Mouse (Mus musculus) heart, embryonic 15.5 days (tissue): ENCODE data around the gene Gpr137. TPM values are rescaled to one million over a fixed set of nuclear protein-coding genes. Genes with fewer than 3 reads are reported as not detected.

Experiments used
- ATAC-seq: fragments of 200-750 bp; cut with Nextera tagmentation; replicated peaks from 2 replicates; pipeline ENCODE4 v1.8.0; 2017; ENCODE audit warnings: low read depth, moderate TSS enrichment; ENCODE audit not compliant: insufficient number of reproducible peaks, insufficient read depth, low FRiP score
- H3K27ac ChIP-seq: fragments of 300-500 bp; sonication (generic); 2 replicates; pipeline ENCODE4 v1.5.1; 2015; ENCODE audit warnings: mild to moderate bottlenecking, inconsistent platforms
- H3K27me3 ChIP-seq: fragments of 300-500 bp; sonication (generic); 2 replicates; pipeline ENCODE4 v1.6.1; 2015; ENCODE audit warnings: inconsistent platforms
- H3K36me3 ChIP-seq: fragments of 300-500 bp; sonication (generic); 2 replicates; pipeline ENCODE4 v1.6.1; 2015; ENCODE audit warnings: mild to moderate bottlenecking, inconsistent platforms
- H3K4me1 ChIP-seq: fragments of 300-500 bp; sonication (generic); replicated peaks from 2 replicates; pipeline ENCODE4 v1.6.1; 2015; ENCODE audit warnings: inconsistent platforms
- H3K4me2 ChIP-seq: fragments of 300-500 bp; sonication (generic); 2 replicates; pipeline ENCODE4 v1.6.1; 2015; ENCODE audit warnings: inconsistent platforms, mild to moderate bottlenecking, moderate library complexity
- H3K4me3 ChIP-seq: fragments of 300-500 bp; sonication (generic); 2 replicates; pipeline ENCODE4 v1.5.1; 2015; ENCODE audit warnings: mild to moderate bottlenecking, inconsistent platforms
- H3K9ac ChIP-seq: fragments of 300-500 bp; sonication (generic); 2 replicates; pipeline ENCODE4 v1.6.1; 2015; ENCODE audit warnings: mild to moderate bottlenecking, inconsistent platforms
- H3K9me3 ChIP-seq: fragments of 300-500 bp; sonication (generic); replicated peaks from 2 replicates; pipeline ENCODE4 v1.6.1; 2016; ENCODE audit warnings: inconsistent platforms
- WGBS: fragments of 180-500 bp; shearing (Covaris S2); methylation state at CpG from one replicate; pipeline ENCODE4 v1.1.7; 2015; ENCODE audit warnings: mixed read lengths; 5-methylcytosine and 5-hydroxymethylcytosine counted together
- polyA plus RNA-seq: library from polyadenylated mRNA; unstranded; fragments of >200 nt; fragmentation: Nextera tagmentation; extraction: Ambion mirVana; gene quantifications from 2 replicates; pipeline ENCODE4 v1.2.1, GENCODE M21; 2015

Gpr137 gene
- polyA plus RNA-seq, 1 experiment from 2014 or later = 20.8 TPM

GRCm38 (mm10) chr19:6979486-6980380 is 37.5 kb upstream of the Gpr137 start:
- H3K27ac ChIP-seq = peak overlapping the region; percentile 97
- peak; percentile 91 for ATAC-seq
- under 1% methylated on average over 59 of the region's 59 CpGs for WGBS
- H3K27me3 ChIP-seq = no peaks in the 10 kb centered on the region
- peaks cover 45% of the 10 kb centered on the region for H3K4me1 ChIP-seq
- no peaks in the 10 kb centered on the region for H3K9me3 ChIP-seq
- H3K36me3 ChIP-seq = peaks cover 44% of the 10 kb centered on the region
- H3K9ac ChIP-seq = peak overlapping the region; percentile 82
- H3K4me3 ChIP-seq = peak overlapping the region; percentile 79
- H3K4me2 ChIP-seq = peak overlapping the region; percentile 89

- ATAC-seq = no peak
- 5% methylated on average over 11 of the region's 11 CpGs for WGBS
- H3K4me3 ChIP-seq = peak overlapping the region; percentile 79
- H3K4me2 ChIP-seq = peak overlapping the region; percentile 89
- H3K27ac ChIP-seq = peak overlapping the region; percentile 97
- peak overlapping the region; percentile 79 for H3K9ac ChIP-seq
- no peaks in the 10 kb centered on the region for H3K27me3 ChIP-seq
- peaks cover 40% of the 10 kb centered on the region for H3K36me3 ChIP-seq
- no peaks in the 10 kb centered on the region for H3K9me3 ChIP-seq
- peaks cover 47% of the 10 kb centered on the region for H3K4me1 ChIP-seq
These were observed 36.8 kb upstream of the Gpr137 start for GRCm38 (mm10) chr19:6979001-6979479.

GRCm38 (mm10) chr19:6978639-6978974 is 36.3 kb upstream of the Gpr137 start:
- Histone ChIP-seq H3K4me2 (peak overlapping the region; percentile 89), H3K9me3 (no peaks in the 10 kb centered on the region), H3K36me3 (peaks cover 36% of the 10 kb centered on the region), H3K4me1 (peaks cover 50% of the 10 kb centered on the region), H3K4me3 (peak overlapping the region; percentile 79), H3K9ac (peak overlapping the region; percentile 79), H3K27ac (peak overlapping the region; percentile 97), H3K27me3 (no peaks in the 10 kb centered on the region)
- WGBS = 29% methylated on average over 3 of the region's 3 CpGs
- ATAC-seq = no peak

- peak overlapping the region; percentile 79; the same call in 1 of the 2 replicates for H3K9ac ChIP-seq
- H3K4me2 ChIP-seq = peak overlapping the region; percentile 89; the same call in 1 of the 2 replicates
- WGBS = 71% methylated on average over 13 of the region's 13 CpGs
- H3K4me3 ChIP-seq = peak overlapping the region; percentile 79; the same call in 1 of the 2 replicates
- peak overlapping the region; percentile 97 for H3K27ac ChIP-seq
- H3K36me3 ChIP-seq = peaks cover 31% of the 10 kb centered on the region
- no peak for ATAC-seq
- no peaks in the 10 kb centered on the region for H3K9me3 ChIP-seq
- no peaks in the 10 kb centered on the region for H3K27me3 ChIP-seq
- peaks cover 50% of the 10 kb centered on the region for H3K4me1 ChIP-seq
These were observed 35.7 kb upstream of the Gpr137 start for GRCm38 (mm10) chr19:6977759-6978638.

- under 1% methylated on average over 16 of the region's 16 CpGs for WGBS
- peak within 1 kb of the TSS; percentile 93 for H3K27ac ChIP-seq
These were observed 33.5 kb upstream of the Gpr137 start, which contains the start of gene Plcb3 for GRCm38 (mm10) chr19:6975537-6976521. Gene Plcb3, minus strand, starts transcription at chr19:6976470.

GRCm38 (mm10) chr19:6974211-6975205 is 32.2 kb upstream of the Gpr137 start, which contains the start of gene Ppp1r14b:
Gene Ppp1r14b, plus strand, starts transcription at chr19:6974968.
- peaks cover 64% of the 10 kb centered on the region for H3K4me1 ChIP-seq

More at GRCm38 (mm10) chr19:6975537-6976521, 33.5 kb upstream of the Gpr137 start, which contains the start of gene Plcb3:
- no peaks in the 10 kb centered on the region for H3K27me3 ChIP-seq
- H3K9ac ChIP-seq = peak within 1 kb of the TSS; percentile 82
- peak within 1 kb of the TSS; percentile 90 for H3K4me2 ChIP-seq
- H3K4me1 ChIP-seq = peaks cover 54% of the 10 kb centered on the region
- no peaks in the 10 kb centered on the region for H3K9me3 ChIP-seq
- H3K36me3 ChIP-seq = peaks cover 21% of the 10 kb centered on the region
- ATAC-seq = no peak
- peak within 1 kb of the TSS; percentile 77 for H3K4me3 ChIP-seq

GRCm38 (mm10) chr19:6973581-6974190 is 31.4 kb upstream of the Gpr137 start:
- H3K4me3 ChIP-seq = peak overlapping the region; percentile 77
- 33% methylated on average over 12 of the region's 12 CpGs for WGBS
- ATAC-seq = no peak
- H3K4me1 ChIP-seq = peaks cover 61% of the 10 kb centered on the region
- peak overlapping the region; percentile 93 for H3K27ac ChIP-seq
- no peaks in the 10 kb centered on the region for H3K27me3 ChIP-seq
- H3K36me3 ChIP-seq = peaks cover 20% of the 10 kb centered on the region
- peak overlapping the region; percentile 82 for H3K9ac ChIP-seq
- H3K9me3 ChIP-seq = no peaks in the 10 kb centered on the region
- H3K4me2 ChIP-seq = peak overlapping the region; percentile 90

More at GRCm38 (mm10) chr19:6974211-6975205, 32.2 kb upstream of the Gpr137 start, which contains the start of gene Ppp1r14b:
- no peaks in the 10 kb centered on the region for H3K27me3 ChIP-seq
- H3K4me2 ChIP-seq = peak within 1 kb of the TSS; percentile 90
- H3K36me3 ChIP-seq = peaks cover 21% of the 10 kb centered on the region
- peak; percentile 57 for ATAC-seq
- peak within 1 kb of the TSS; percentile 77 for H3K4me3 ChIP-seq
- no peaks in the 10 kb centered on the region for H3K9me3 ChIP-seq
- peak within 1 kb of the TSS; percentile 93 for H3K27ac ChIP-seq
- WGBS = under 1% methylated on average over 84 of the region's 84 CpGs
- peak within 1 kb of the TSS; percentile 82 for H3K9ac ChIP-seq

GRCm38 (mm10) chr19:6972247-6972917 is 30.1 kb upstream of the Gpr137 start:
- Histone ChIP-seq H3K9ac (no peak overlapping the region), H3K4me1 (peaks cover 55% of the 10 kb centered on the region), H3K4me3 (no peak overlapping the region), H3K27me3 (no peaks in the 10 kb centered on the region), H3K36me3 (peaks cover 8% of the 10 kb centered on the region), H3K9me3 (no peaks in the 10 kb centered on the region), H3K27ac (no peak overlapping the region), H3K4me2 (no peak overlapping the region)
- no peak for ATAC-seq
- WGBS = 75% methylated on average over 13 of the region's 13 CpGs
